Mouse (Mus musculus) stomach, embryonic 14.5 days (tissue): Measurements from ENCODE around the gene Nck2. TPM values are rescaled to one million over a fixed set of nuclear protein-coding genes. Genes with fewer than 3 reads are reported as not detected.

Experiments
- ATAC-seq: fragments of 200-750 bp; cut with Nextera tagmentation; 2 replicates; pipeline ENCODE4 v1.8.0; 2017; ENCODE audit warnings: low read depth, moderate TSS enrichment; ENCODE audit not compliant: insufficient number of reproducible peaks, insufficient read depth, low FRiP score
- H3K27ac ChIP-seq: fragments of 300-500 bp; sonication (generic); 2 replicates; pipeline ENCODE4 v1.5.1; 2014; ENCODE audit warnings: mild to moderate bottlenecking, low read length, moderate library complexity, mixed read lengths
- H3K27me3 ChIP-seq: fragments of 300-500 bp; sonication (generic); 2 replicates; pipeline ENCODE4 v1.6.1; 2014; ENCODE audit warnings: low read length, control low read depth, mixed read lengths; ENCODE audit not compliant: control insufficient read depth, insufficient read depth
- H3K36me3 ChIP-seq: fragments of 300-500 bp; sonication (generic); 2 replicates; pipeline ENCODE4 v1.6.1; 2014; ENCODE audit warnings: mild to moderate bottlenecking, control low read depth, low read length, moderate library complexity, mixed read lengths; ENCODE audit not compliant: control insufficient read depth, insufficient read depth
- H3K4me1 ChIP-seq: fragments of 300-500 bp; sonication (generic); 2 replicates; pipeline ENCODE4 v1.6.1; 2014; ENCODE audit warnings: low read length, control low read depth, mixed read lengths; ENCODE audit not compliant: control insufficient read depth, insufficient read depth
- H3K4me2 ChIP-seq: fragments of 300-500 bp; sonication (generic); replicated peaks from 2 replicates; pipeline ENCODE4 v1.6.1; 2014; ENCODE audit warnings: low read depth, low read length, control low read depth
- H3K4me3 ChIP-seq: fragments of 300-500 bp; sonication (generic); 2 replicates; pipeline ENCODE4 v1.5.1; 2014; ENCODE audit warnings: low read depth, low read length, control low read depth
- H3K9ac ChIP-seq: fragments of 300-500 bp; sonication (generic); replicated peaks from 2 replicates; pipeline ENCODE4 v1.6.1; 2014; ENCODE audit warnings: low read depth, mild to moderate bottlenecking, control low read depth, low read length, moderate library complexity, mixed read lengths
- H3K9me3 ChIP-seq: fragments of 300-500 bp; sonication (generic); 2 replicates; pipeline ENCODE4 v1.6.1; 2016; ENCODE audit warnings: low read depth, low read length, control low read depth; ENCODE audit not compliant: control insufficient read depth
- WGBS: fragments of 180-500 bp; shearing (Covaris S2); extraction: QIAGEN DNeasy Blood & Tissue Kit; methylation state at CpG from one replicate; pipeline ENCODE4 v1.1.7; 2014; 5-methylcytosine and 5-hydroxymethylcytosine counted together
- polyA plus RNA-seq: library from polyadenylated mRNA; unstranded; fragments of >200 nt; fragmentation: Nextera tagmentation; extraction: Ambion mirVana; gene quantifications from 2 replicates; pipeline ENCODE4 v1.2.1, GENCODE M21; 2014

Nck2 gene
- polyA plus RNA-seq, 1 experiment from 2014 or later, result 49.0 TPM

- no peak overlapping the region for H3K27ac ChIP-seq
- 69% methylated on average over 3 of the region's 3 CpGs for WGBS
- H3K9me3 ChIP-seq, result no peaks in the 10 kb centered on the region
- no peaks in the 10 kb centered on the region for H3K36me3 ChIP-seq
- no peak overlapping the region for H3K9ac ChIP-seq
- no peaks in the 10 kb centered on the region for H3K27me3 ChIP-seq
- no peak overlapping the region for H3K4me3 ChIP-seq
- ATAC-seq, result no peak
- no peak overlapping the region for H3K4me2 ChIP-seq
- peaks cover 13% of the 10 kb centered on the region for H3K4me1 ChIP-seq
These were observed 52.6 kb downstream of the Nck2 start for GRCm38 (mm10) chr1:43496993-43497392.

GRCm38 (mm10) chr1:43497951-43498350 lies 53.6 kb downstream of the Nck2 start:
- Histone ChIP-seq H3K9me3 (no peaks in the 10 kb centered on the region), H3K4me2 (no peak overlapping the region)
- 77% methylated on average over 6 of the region's 6 CpGs for WGBS

GRCm38 (mm10) chr1:43500121-43500520 lies 55.7 kb downstream of the Nck2 start:
- WGBS, result 78% methylated on average over 5 of the region's 5 CpGs
- Histone ChIP-seq H3K4me1 (peaks cover 29% of the 10 kb centered on the region), H3K27ac (no peak overlapping the region), H3K9me3 (no peaks in the 10 kb centered on the region), H3K4me2 (no peak overlapping the region), H3K36me3 (no peaks in the 10 kb centered on the region), H3K27me3 (no peaks in the 10 kb centered on the region), H3K4me3 (no peak overlapping the region), H3K9ac (no peak overlapping the region)
- ATAC-seq, result no peak

More at GRCm38 (mm10) chr1:43497951-43498350, 53.6 kb downstream of the Nck2 start:
- H3K27me3 ChIP-seq, result no peaks in the 10 kb centered on the region
- H3K27ac ChIP-seq, result no peak overlapping the region
- H3K4me3 ChIP-seq, result no peak overlapping the region
- no peak overlapping the region for H3K9ac ChIP-seq
- ATAC-seq, result no peak
- no peaks in the 10 kb centered on the region for H3K36me3 ChIP-seq
- H3K4me1 ChIP-seq, result peaks cover 19% of the 10 kb centered on the region

GRCm38 (mm10) chr1:43501143-43501919 lies 57.0 kb downstream of the Nck2 start:
- no peak for ATAC-seq
- 85% methylated on average over 6 of the region's 6 CpGs for WGBS
- peaks cover 29% of the 10 kb centered on the region for H3K4me1 ChIP-seq

GRCm38 (mm10) chr1:43501920-43502791 lies 57.8 kb downstream of the Nck2 start:
- ATAC-seq, result no peak
- Histone ChIP-seq H3K9me3 (no peaks in the 10 kb centered on the region), H3K4me2 (no peak overlapping the region), H3K4me1 (peaks cover 29% of the 10 kb centered on the region), H3K27me3 (no peaks in the 10 kb centered on the region), H3K4me3 (no peak overlapping the region), H3K27ac (no peak overlapping the region; the same call in 1 of the 2 replicates), H3K9ac (no peak overlapping the region), H3K36me3 (no peaks in the 10 kb centered on the region)
- 49% methylated on average over 10 of the region's 10 CpGs for WGBS

More at GRCm38 (mm10) chr1:43501143-43501919, 57.0 kb downstream of the Nck2 start:
- Histone ChIP-seq H3K36me3 (no peaks in the 10 kb centered on the region), H3K4me2 (no peak overlapping the region), H3K4me3 (no peak overlapping the region), H3K27ac (no peak overlapping the region), H3K9ac (no peak overlapping the region), H3K9me3 (no peaks in the 10 kb centered on the region), H3K27me3 (no peaks in the 10 kb centered on the region)

- 40% methylated on average over 8 of the region's 8 CpGs for WGBS
- H3K27me3 ChIP-seq, result no peaks in the 10 kb centered on the region
- H3K4me2 ChIP-seq, result no peak overlapping the region
- H3K9ac ChIP-seq, result no peak overlapping the region
- peaks cover 29% of the 10 kb centered on the region for H3K4me1 ChIP-seq
- no peaks in the 10 kb centered on the region for H3K36me3 ChIP-seq
- H3K27ac ChIP-seq, result no peak overlapping the region
- no peaks in the 10 kb centered on the region for H3K9me3 ChIP-seq
- no peak overlapping the region for H3K4me3 ChIP-seq
- no peak for ATAC-seq
These were observed 58.4 kb downstream of the Nck2 start for GRCm38 (mm10) chr1:43502792-43503146.

- Histone ChIP-seq H3K4me3 (no peak overlapping the region), H3K4me1 (peaks cover 29% of the 10 kb centered on the region), H3K27me3 (no peaks in the 10 kb centered on the region), H3K36me3 (no peaks in the 10 kb centered on the region), H3K4me2 (no peak overlapping the region), H3K27ac (no peak overlapping the region), H3K9me3 (no peaks in the 10 kb centered on the region), H3K9ac (no peak overlapping the region)
- 78% methylated on average over 2 of the region's 2 CpGs for WGBS
- no peak for ATAC-seq
These were observed 58.9 kb downstream of the Nck2 start for GRCm38 (mm10) chr1:43503261-43503660.

- H3K36me3 ChIP-seq, result no peaks in the 10 kb centered on the region
- no peak overlapping the region for H3K4me3 ChIP-seq
- 83% methylated on average over 6 of the region's 6 CpGs for WGBS
- H3K4me2 ChIP-seq, result no peak overlapping the region
- H3K27ac ChIP-seq, result no peak overlapping the region
- no peak overlapping the region for H3K9ac ChIP-seq
- ATAC-seq, result no peak
- H3K4me1 ChIP-seq, result peaks cover 29% of the 10 kb centered on the region
- H3K9me3 ChIP-seq, result no peaks in the 10 kb centered on the region
- no peaks in the 10 kb centered on the region for H3K27me3 ChIP-seq
These were observed 59.3 kb downstream of the Nck2 start for GRCm38 (mm10) chr1:43503676-43504075.
